Mouse (Mus musculus): ENCODE data around the gene Togaram2. TPM values are rescaled to one million over a fixed set of nuclear protein-coding genes. Genes with fewer than 3 reads are reported as not detected.

The Togaram2 gene
- polyA plus RNA-seq (2017; shearing (Covaris generic)): not detected

GRCm38 (mm10) chr17:71673092-71673491 lies at the start of gene Togaram2:
TSS of gene Togaram2 (plus strand) at chr17:71673261.

GRCm38 (mm10) chr17:71752831-71753230 lies 79.8 kb downstream of the Togaram2 start, which contains the start of gene Pcare:
TSS of gene Pcare (minus strand) at chr17:71752894.

GRCm38 (mm10) chr17:71768173-71768572 lies 95.1 kb downstream of the Togaram2 start, which contains the start of gene Clip4:
TSS of gene Clip4 (plus strand) at chr17:71768473.

Other genes starting within 250 kb of the Togaram2 start
- gene Gm4707, start 213.3 kb upstream of the Togaram2 start, polyA plus RNA-seq (2017; shearing (Covaris generic)): 2.9 TPM
- gene Smchd1, start 197.9 kb upstream of the Togaram2 start, polyA plus RNA-seq (2017; shearing (Covaris generic)): 91.4 TPM
- gene Ndc80, start 146.4 kb upstream of the Togaram2 start, polyA plus RNA-seq (2017; shearing (Covaris generic)): 12.2 TPM
- gene Spdya, start 121.2 kb upstream of the Togaram2 start, polyA plus RNA-seq (2017; shearing (Covaris generic)): 0.35 TPM
- gene Wdr43, start 57.4 kb upstream of the Togaram2 start, polyA plus RNA-seq (2017; shearing (Covaris generic)): 140 TPM
- gene Pcare, start 79.6 kb downstream of the Togaram2 start, polyA plus RNA-seq (2017; shearing (Covaris generic)): not detected
- not detected for gene Clip4, start 95.2 kb downstream of the Togaram2 start, polyA plus RNA-seq (2017; shearing (Covaris generic))